Mouse (Mus musculus): ENCODE measurements around the gene Nfe2.

- TF ChIP-seq GATA1 (IDR thresholded peaks at IDR 0.05; ENCODE audit: borderline replicate concordance, low read length), result no peak
- no peak for TF ChIP-seq FLI1 (IDR thresholded peaks at IDR 0.05; ENCODE audit: low read length)
Observed at GRCm38 (mm10) chr15:103239130-103239684, 19.0 kb downstream of the Nfe2 start.
